ENCODE assay signal across 8 mouse cellular contexts in the genomic region with DNA sequence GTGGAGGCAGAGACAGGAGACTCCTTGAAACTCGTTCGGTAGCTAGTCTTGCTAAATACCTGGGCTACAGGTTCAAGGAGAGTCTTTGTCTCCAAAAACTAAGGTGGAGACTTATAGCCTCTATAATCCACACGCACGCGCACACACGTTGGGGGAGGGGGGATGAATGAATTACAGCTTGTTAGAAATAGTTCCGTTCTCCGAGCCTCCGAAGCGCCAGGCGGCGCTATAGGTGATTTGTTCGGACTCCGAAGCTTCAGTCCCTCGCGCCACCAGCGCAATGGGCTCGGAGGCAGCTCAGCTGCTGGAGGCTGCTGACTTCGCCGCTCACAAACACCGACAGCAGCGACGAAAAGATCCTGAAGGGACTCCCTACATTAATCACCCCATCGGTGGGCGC. TPM values are rescaled to one million over a fixed set of nuclear protein-coding genes. Genes with fewer than 3 reads are reported as not detected.
A peak's percentile ranks its signal among the peaks of the same experiment; 100 is the strongest.
DNase-seq lines count a peak whose midpoint lies in the region; ATAC-seq lines count a peak whose summit lies in the region.

TSS of gene Hddc3 (plus strand) at position 247 of the 400 bp plus-strand sequence.

- peak; percentile 94 for DNase-seq in T-cell, adult 2 months (ENCODE audit: low spot score)
- peak; percentile 98 to 99 for DNase-seq in cerebellum, postnatal 36 days
- peak; percentile 94 to 99 for DNase-seq in frontal cortex, postnatal 36 days (ENCODE audit: low spot score in 2 of 2)
- peak; percentile 91 for DNase-seq in left cerebral cortex, adult 11 months (ENCODE audit: low spot score)
- DNase-seq in lung, postnatal 4 days, result peak; percentile 95 to 96
- peak; percentile 93 for DNase-seq in retina, postnatal 7 days (ENCODE audit: low read depth, low spot score)
- peak; percentile 90 for DNase-seq in urinary bladder, adult 2 months (ENCODE audit: low spot score)

- H3K27me3 ChIP-seq in hindbrain, embryonic 15.5 days, result no peaks in the 10 kb centered on the region

- peak within 1 kb of the TSS; percentile 68 for H3K9ac ChIP-seq in hindbrain, embryonic 15.5 days

- H3K4me2 ChIP-seq in hindbrain, embryonic 15.5 days, result peak within 1 kb of the TSS; percentile 84

- H3K36me3 ChIP-seq in hindbrain, embryonic 15.5 days, result no peaks in the 10 kb centered on the region

- WGBS in hindbrain, embryonic 15.5 days, result 2% methylated on average over 25 of the region's 25 CpGs

- peak within 1 kb of the TSS; percentile 47 for H3K4me3 ChIP-seq in hindbrain, embryonic 15.5 days

- no peaks in the 10 kb centered on the region for H3K9me3 ChIP-seq in hindbrain, embryonic 15.5 days

- H3K27ac ChIP-seq in hindbrain, embryonic 15.5 days (replicated peaks), result peak within 1 kb of the TSS; percentile 80

- peaks cover 46% of the 10 kb centered on the region for H3K4me1 ChIP-seq in hindbrain, embryonic 15.5 days (replicated peaks)

- peak; percentile 63 for ATAC-seq in hindbrain, embryonic 15.5 days (ENCODE audit: low FRiP score, low read depth)

RNA-seq across cellular contexts. Expression of gene Hddc3, which starts in this region (rescaled TPM):
- 21.9 and 22.7 TPM in 2 replicates for polyA plus RNA-seq in hindbrain, embryonic 15.5 days (2015; fragmentation: Nextera tagmentation; extraction: Ambion mirVana)
- polyA plus RNA-seq in urinary bladder, adult 2 months (2012; rRNA removed), result 33.3 and 40.9 TPM in 2 replicates

Comparison
In these comparisons a context has a peak if more than half of its experiments do, and no peak if none do; other contexts are left out.
1. Peak in every context shown above with its lines: DNase-seq, ATAC-seq, H3K4me3 ChIP-seq and H3K27ac ChIP-seq.